Mouse (Mus musculus): ENCODE data around the gene Mbd4.
A peak's percentile ranks its signal among the peaks of the same experiment; 100 is the strongest.

The Mbd4 gene

DNA sequence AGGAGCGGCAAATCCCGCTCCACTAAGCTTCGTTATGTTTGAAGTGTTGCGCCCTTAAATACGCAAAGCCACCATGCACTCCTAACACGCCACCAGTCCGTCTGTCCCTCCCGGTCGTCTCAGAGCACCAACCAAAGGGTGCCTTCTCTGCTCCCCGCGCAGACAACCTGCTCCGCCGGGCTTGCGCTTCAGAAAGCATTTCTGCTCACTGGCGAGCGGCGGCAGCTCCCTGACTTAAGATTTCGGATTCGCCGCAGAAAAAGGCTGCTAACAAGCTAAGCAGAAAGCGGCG lies 45.0 kb downstream of the Mbd4 start:
- no peak for DNase-seq

DNA sequence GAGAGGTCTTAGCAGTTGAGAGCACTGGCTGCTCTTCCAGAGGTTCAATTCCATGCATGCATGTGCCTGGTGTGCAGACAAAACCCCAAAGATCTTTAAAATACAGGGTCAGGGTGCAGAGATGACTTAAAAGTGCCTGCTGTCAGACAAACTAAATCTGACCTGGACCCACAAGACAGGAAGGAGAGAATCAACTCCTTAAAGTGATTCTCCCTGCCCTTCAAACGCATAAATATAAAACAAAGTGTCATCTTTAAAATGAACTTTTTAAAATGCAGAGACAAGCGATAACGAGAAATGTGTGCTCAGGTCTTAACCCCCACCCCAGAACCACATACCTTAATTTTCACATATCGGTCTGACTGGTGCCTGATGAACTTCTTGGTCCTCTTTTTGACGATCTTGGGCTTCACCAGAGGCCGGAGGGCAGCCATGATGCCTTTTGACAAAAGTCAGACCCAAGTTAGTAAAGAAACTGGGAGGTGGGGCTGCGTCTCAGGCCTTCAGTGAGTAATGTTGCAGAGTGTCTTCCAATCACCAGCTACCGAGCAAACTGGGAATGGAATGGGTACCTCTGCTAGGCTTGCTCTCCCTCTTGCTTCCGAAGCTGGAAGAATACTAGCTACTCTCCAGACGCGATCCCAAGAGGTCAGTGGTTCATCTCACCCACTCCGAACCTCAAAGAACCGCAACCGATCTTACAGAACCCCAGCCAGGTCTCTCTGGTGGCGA lies 45.5 kb downstream of the Mbd4 start:
- no peak for DNase-seq

DNA sequence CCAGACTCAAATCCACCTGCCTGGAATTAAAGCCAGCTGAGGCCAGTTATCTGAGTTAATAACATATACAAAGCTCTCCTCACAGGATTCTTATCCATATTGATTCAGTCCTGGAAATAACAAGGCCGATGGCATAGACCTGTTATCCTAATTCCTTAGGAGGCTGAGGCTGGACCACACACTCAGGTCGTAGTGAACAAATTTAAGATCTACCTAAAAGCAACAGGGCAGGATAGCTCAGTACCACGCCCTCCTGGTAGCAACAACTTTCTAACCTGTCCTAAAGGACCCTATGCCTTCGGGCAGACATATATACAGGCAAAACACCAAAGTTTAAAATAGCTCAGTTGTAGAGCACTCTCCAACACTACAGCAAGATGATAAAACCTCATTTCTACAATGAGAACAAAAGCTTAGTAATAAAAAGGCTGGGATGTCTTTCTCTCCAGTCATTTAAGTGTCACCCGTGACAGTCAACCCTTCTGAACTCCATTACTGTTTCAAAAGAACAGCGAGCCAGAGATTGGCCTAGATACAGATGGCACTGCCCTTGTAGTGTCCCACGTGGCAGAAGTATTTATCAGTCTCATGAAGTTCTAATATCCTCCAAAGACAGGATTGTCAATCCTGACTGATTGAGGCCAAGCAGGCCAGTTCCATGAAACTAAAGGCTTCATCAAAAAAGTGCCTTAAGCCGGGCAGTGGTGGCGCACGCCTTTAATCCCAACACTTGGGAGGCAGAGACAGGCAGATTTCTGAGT lies 48.6 kb downstream of the Mbd4 start:
- DNase-seq = no peak

DNA sequence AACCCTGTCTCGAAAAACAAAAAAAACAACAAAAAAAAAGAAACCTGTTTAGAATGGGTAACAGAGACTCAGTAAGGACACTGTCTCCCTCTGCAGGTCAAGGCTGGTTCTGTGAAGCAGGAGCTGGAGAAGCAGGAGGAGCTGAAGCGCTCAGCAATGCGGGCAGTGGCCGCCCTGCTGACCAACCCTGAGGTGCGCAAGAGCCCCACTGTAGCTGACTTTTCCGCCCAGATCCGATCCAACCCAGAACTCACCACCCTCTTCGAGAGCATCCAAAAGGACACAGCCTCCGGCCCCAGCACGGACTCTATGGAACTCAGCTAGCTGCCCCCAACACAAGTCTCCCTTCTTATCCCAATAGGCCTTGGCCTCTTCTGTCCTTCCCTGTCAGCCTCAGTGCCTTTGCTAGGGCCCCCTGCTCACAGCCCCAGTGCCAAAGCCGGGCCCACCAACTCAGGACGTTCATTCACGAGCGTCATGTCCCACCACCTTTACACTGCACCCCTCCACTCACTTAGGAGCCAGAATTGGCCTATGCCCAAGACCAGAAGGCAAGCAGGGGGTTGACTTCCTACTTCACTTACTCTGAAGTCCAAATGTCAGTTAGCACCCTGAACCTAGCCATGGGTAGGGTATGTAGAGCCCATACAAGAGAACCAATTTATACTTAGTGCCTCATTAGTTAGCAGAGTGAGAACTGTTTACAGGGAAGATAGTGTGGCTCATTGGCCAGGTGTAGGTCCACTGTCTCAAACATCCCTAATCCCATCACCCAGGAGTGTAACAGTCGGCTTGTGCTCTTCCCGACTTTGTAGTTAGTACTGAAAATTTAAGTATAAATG lies 49.4 kb downstream of the Mbd4 start:
- DNase-seq = peak; percentile 77

DNA sequence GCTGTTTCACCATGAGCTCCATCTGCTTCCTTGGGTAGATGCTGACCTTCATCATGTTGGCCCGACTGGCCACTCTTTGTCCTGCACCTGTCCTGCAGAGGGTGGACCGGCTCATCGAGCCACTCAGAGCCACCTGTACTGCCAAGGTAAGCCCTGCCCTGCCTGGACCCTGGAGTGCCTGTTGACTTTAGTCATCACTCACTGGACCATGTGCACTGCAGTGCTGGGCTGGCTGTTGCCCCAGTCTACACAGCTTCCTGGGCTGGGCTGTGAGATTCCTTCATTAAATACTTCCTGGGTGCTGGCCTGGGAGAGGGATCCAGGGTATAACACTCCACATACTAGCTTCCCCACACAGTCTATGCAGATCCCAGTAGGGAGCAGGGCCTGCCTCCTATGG lies 51.4 kb downstream of the Mbd4 start:
- DNase-seq = no peak

DNA sequence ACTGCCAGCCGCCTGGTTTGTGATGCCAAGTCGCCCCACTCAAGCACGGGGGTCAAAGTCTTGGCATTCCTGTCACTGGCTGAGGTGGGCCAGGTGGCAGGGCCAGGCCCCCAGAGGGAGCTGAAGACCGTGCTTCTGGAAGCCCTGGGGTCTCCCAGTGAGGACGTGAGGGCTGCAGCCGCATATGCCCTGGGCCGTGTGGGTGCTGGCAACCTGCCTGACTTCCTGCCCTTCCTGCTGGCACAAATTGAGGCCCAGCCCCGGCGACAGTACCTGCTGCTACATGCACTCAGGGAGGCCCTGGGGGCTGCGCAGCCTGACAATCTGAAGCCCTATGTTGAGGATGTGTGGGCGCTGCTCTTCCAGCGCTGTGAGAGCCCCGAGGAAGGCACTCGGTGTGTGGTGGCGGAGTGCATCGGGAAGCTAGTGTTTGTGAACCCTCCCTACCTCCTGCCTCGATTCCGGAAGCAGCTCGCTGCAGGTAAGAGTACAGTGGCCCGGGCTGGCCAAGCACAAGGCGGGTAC lies 60.4 kb downstream of the Mbd4 start:
- DNase-seq = no peak

DNA sequence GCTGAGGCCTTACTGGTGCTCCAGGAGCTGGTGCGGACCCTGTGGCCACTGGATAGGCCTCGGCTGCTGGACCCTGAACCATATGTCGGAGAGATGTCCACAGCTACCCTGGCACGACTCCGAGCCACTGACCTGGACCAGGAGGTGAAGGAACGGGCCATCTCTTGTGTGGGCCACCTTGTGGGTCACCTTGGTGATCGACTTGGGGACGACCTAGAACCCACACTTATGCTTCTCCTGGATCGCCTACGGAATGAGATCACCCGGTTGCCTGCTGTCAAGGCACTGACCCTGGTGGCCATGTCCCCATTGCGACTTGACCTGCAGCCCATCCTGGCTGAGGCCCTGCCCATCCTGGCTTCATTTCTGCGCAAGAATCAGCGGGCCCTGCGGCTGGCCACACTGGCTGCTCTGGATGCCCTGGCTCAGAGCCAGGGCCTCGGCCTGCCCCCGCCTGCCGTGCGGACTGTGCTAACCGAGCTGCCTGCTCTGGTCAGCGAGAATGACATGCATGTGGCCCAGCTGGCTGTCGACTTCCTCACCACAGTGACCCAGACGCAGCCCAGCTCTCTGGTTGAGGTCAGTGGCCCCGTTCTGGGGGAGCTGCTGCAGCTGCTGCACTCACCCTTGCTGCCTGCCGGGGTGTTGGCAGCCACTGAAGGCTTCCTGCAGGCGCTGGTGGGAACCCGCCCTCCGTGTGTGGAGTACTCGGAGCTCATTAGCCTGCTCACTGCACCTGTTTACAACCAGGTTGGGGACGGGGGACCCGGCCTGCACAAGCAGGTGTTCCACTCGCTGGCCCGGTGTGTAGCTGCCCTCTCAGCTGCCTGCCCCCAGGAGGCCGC lies 61.1 kb downstream of the Mbd4 start:
- no peak for DNase-seq

DNA sequence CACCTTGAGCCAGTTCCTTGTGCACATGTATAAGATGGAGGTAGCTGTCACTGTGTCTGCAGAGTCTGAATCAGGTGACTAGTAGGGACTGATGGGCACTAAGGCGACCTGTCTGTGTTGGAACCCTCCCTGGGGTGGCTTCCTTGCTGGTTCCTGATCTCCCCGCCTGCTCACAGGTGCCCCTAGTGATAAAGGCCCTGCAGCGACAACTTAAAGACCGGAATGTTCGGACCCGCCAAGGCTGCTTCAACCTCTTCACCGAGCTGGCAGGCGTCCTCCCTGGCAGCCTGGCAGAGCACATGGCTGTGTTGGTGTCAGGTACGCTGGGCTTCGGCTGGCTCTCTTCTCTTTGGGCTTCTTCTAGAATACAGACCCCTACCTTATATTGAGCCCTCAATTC lies 62.2 kb downstream of the Mbd4 start:
- DNase-seq = no peak
